Mouse (Mus musculus): ENCODE data around the gene Etv6.
A peak's percentile ranks its signal among the peaks of the same experiment; 100 is the strongest.

- TF ChIP-seq CTCF (IDR thresholded peaks at IDR 0.05; ENCODE audit: insufficient read depth, low read length) (peak; percentile 53), POLR2A (IDR thresholded peaks at IDR 0.05; ENCODE audit: borderline replicate concordance, extremely low read depth, low read depth, low read length) (no peak)
Measured at GRCm38 (mm10) chr6:134240988-134241387, 205.5 kb downstream of the Etv6 start.
